ENCODE assay signal across 10 mouse cellular contexts in the genomic region with DNA sequence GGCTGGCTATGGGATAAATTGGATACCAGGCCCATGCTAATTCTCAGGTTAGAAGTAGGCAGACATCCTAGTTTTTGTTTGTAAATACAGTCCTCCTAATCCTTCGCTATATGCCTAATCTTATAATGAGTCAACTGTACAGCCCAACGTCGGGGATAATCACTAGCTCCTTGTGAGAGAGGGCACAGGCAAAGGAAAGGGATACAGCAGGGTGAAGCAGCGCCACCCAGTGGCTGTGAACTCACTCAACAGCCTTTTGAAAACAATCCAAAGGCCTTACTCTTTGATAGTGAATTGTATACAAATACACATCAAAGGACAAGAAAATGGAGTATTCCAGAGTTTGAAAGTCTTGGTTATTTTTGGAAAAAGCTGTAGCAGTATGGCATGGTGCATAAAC. TPM values are rescaled to one million over a fixed set of nuclear protein-coding genes. Genes with fewer than 3 reads are reported as not detected.
DNase-seq lines count a peak whose midpoint lies in the region; ATAC-seq and TF ChIP-seq lines count a peak whose summit lies in the region.
"Had no signal": no experiment of that assay in that cellular context is flagged by ENCODE, and none has a peak within 500 bp of the region (broad histone marks: within the 10 kb centered on the region; RNA-seq: fewer than 3 reads in every experiment).

No protein-coding gene starts in this region.

- no peaks in the 10 kb centered on the region for H3K4me1 ChIP-seq in hindbrain, embryonic 11.5 days (replicated peaks; ENCODE audit: control insufficient read depth, insufficient read depth, low read length)
- H3K4me1 ChIP-seq in hindbrain, embryonic 16.5 days (ENCODE audit: control insufficient read depth, insufficient read depth, low read depth, low read length), result no peaks in the 10 kb centered on the region
- H3K4me1 ChIP-seq in embryonic fibroblast, embryonic 13.5 days (ENCODE audit: control insufficient read depth, insufficient read depth, low read length), result no peaks in the 10 kb centered on the region
- H3K4me1 ChIP-seq: embryonic facial prominence, embryonic 12.5 days had no signal

- H3K36me3 ChIP-seq in hindbrain, embryonic 11.5 days (ENCODE audit: control insufficient read depth, insufficient read depth, low read length), result peaks cover 4% of the 10 kb centered on the region; the same call in 1 of the 2 replicates
- peaks cover 17% of the 10 kb centered on the region; the same call in 1 of the 2 replicates for H3K36me3 ChIP-seq in hindbrain, embryonic 16.5 days (ENCODE audit: control insufficient read depth, insufficient read depth, low read length)

- TF ChIP-seq POLR2A in embryonic fibroblast, embryonic 13.5 days (IDR thresholded peaks at IDR 0.05; ENCODE audit: low read depth, low read length), result no peak

- H3K4me3 ChIP-seq in hindbrain, embryonic 11.5 days (ENCODE audit: low read depth, low read length), result no peak overlapping the region
- H3K4me3 ChIP-seq in hindbrain, embryonic 16.5 days (ENCODE audit: low read length), result no peak overlapping the region
- H3K4me3 ChIP-seq in embryonic fibroblast, embryonic 13.5 days (ENCODE audit: insufficient read depth, low read length), result no peak overlapping the region
- H3K4me3 ChIP-seq: embryonic facial prominence, embryonic 12.5 days had no signal

- no peak overlapping the region for H3K4me2 ChIP-seq in hindbrain, embryonic 11.5 days (replicated peaks; ENCODE audit: low read depth, low read length)
- no peak overlapping the region for H3K4me2 ChIP-seq in hindbrain, embryonic 16.5 days (ENCODE audit: low read length)
- H3K4me2 ChIP-seq: embryonic facial prominence, embryonic 12.5 days had no signal

- peak; percentile 50 for DNase-seq in hindbrain, embryonic 11.5 days (ENCODE audit: low spot score)
- peak; percentile 34 for DNase-seq in CD4-positive helper T cell, adult 2 months (ENCODE audit: low read depth, low spot score)
- peak; percentile 75 for DNase-seq in adrenal gland, postnatal 25 days
- peak; percentile 24 to 70 for DNase-seq in kidney, postnatal 36 days
- DNase-seq in lung, postnatal 14 days, result peak; percentile 46
- peak; percentile 38 for DNase-seq in telencephalon, adult 2 months (ENCODE audit: low read depth, low spot score)

- no peak overlapping the region for H3K9ac ChIP-seq in hindbrain, embryonic 11.5 days (ENCODE audit: low read depth, low read length)
- no peak overlapping the region for H3K9ac ChIP-seq in hindbrain, embryonic 16.5 days (ENCODE audit: low read depth, low read length)
- H3K9ac ChIP-seq: embryonic facial prominence, embryonic 12.5 days had no signal

- TF ChIP-seq CTCF in embryonic fibroblast, embryonic 13.5 days (IDR thresholded peaks at IDR 0.05; ENCODE audit: borderline replicate concordance, insufficient read depth, low read length), result peak; percentile 70; the same call in 1 of the 2 replicates

- no peak overlapping the region for H3K27ac ChIP-seq in hindbrain, embryonic 11.5 days (ENCODE audit: low read depth, low read length)
- H3K27ac ChIP-seq in hindbrain, embryonic 16.5 days (ENCODE audit: low read depth, low read length), result no peak overlapping the region
- H3K27ac ChIP-seq in embryonic fibroblast, embryonic 13.5 days (ENCODE audit: insufficient read depth, low read length), result no peak overlapping the region
- H3K27ac ChIP-seq: embryonic facial prominence, embryonic 12.5 days; macrophage had no signal

- no peaks in the 10 kb centered on the region for H3K27me3 ChIP-seq in hindbrain, embryonic 11.5 days (ENCODE audit: control insufficient read depth, insufficient read depth, low read length)
- H3K27me3 ChIP-seq in hindbrain, embryonic 16.5 days (replicated peaks; ENCODE audit: control insufficient read depth, insufficient read depth, low read length), result no peaks in the 10 kb centered on the region
- H3K27me3 ChIP-seq: embryonic facial prominence, embryonic 12.5 days had no signal

- WGBS in hindbrain, embryonic 11.5 days, result 63% methylated on average over 4 of the region's 4 CpGs
- WGBS in hindbrain, embryonic 16.5 days, result 51% methylated on average over 4 of the region's 4 CpGs

- no peak; the same call in 1 of the 2 replicates for ATAC-seq in hindbrain, embryonic 11.5 days (ENCODE audit: low FRiP score)
- ATAC-seq in hindbrain, embryonic 16.5 days, result no peak

- no peaks in the 10 kb centered on the region for H3K9me3 ChIP-seq in hindbrain, embryonic 11.5 days (ENCODE audit: control insufficient read depth, low read length)
- peaks cover 3% of the 10 kb centered on the region; the same call in 1 of the 2 replicates for H3K9me3 ChIP-seq in hindbrain, embryonic 16.5 days (ENCODE audit: control insufficient read depth, low read length)
- H3K9me3 ChIP-seq: embryonic facial prominence, embryonic 12.5 days had no signal

RNA-seq across cellular contexts. Expression of a gene that starts 10.0 kb away (rescaled TPM):
- polyA plus RNA-seq in hindbrain, embryonic 11.5 days (2014; fragmentation: Nextera tagmentation; extraction: Ambion mirVana), result 97.4 and 105 TPM in 2 replicates
- 73.2 and 78.2 TPM in 2 replicates for polyA plus RNA-seq in hindbrain, embryonic 16.5 days (2015; fragmentation: Nextera tagmentation; extraction: Ambion mirVana)
- total RNA-seq in adrenal gland, postnatal 25 days (2021), result 23.6 and 28.2 TPM in 2 replicates
- 27.3 and 29.4 TPM in 2 replicates for polyA plus RNA-seq in embryonic fibroblast, embryonic 13.5 days (2011; ENCODE audit: insufficient read length, low read depth, missing spikeins)

RNA-seq across cellular contexts. Expression of a gene that starts 39.2 kb away (rescaled TPM):
- 147 and 156 TPM in 2 replicates for polyA plus RNA-seq in hindbrain, embryonic 11.5 days (2014; fragmentation: Nextera tagmentation; extraction: Ambion mirVana)
- 212 and 250 TPM in 2 replicates for polyA plus RNA-seq in hindbrain, embryonic 16.5 days (2015; fragmentation: Nextera tagmentation; extraction: Ambion mirVana)
- 62.3 and 76.0 TPM in 2 replicates for total RNA-seq in adrenal gland, postnatal 25 days (2021)
- polyA plus RNA-seq in embryonic fibroblast, embryonic 13.5 days (2011; ENCODE audit: insufficient read length, low read depth, missing spikeins), result 60.8 and 65.3 TPM in 2 replicates
